Mouse (Mus musculus): Measurements from ENCODE around the gene Tap2. TPM values are rescaled to one million over a fixed set of nuclear protein-coding genes. Genes with fewer than 3 reads are reported as not detected.

The Tap2 gene
- total RNA-seq, 2 experiments from 2014 or later = 7.0 to 7.8 TPM

DNA sequence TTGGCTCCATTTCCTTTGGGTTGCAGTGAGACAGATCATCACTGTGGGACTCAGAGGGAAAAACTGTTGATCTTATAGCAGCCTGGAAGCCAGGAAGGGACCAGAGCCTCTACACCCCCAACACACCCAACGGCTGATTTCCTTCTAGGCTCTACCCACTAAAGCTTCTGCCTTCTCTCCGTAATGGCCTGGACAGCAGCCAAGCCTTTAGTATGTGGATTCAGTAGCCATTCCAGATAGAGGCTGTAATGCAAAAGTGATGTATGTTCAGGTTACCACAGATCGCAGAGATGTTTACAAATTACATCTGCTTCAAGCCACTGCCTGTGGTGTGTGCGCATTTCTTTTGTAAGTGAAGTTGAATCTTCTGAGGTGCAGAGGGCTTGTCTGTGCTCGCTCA lies 57.2 kb downstream of the Tap2 start:
- no peak overlapping the region for H3K4me3 ChIP-seq
- no peak overlapping the region for H3K27ac ChIP-seq
- TF ChIP-seq CTCF (IDR thresholded peaks at IDR 0.05) = no peak
- no peak for DNase-seq (ENCODE audit: extremely low spot score in 1 of 2, low spot score in 2 of 2)
- intact Hi-C loops (cut with DNase I) = loop anchor here (5.0 kb wide), 1 partner anchor 47 kb away; the partner anchor contains the start of gene H2-Eb1

DNA sequence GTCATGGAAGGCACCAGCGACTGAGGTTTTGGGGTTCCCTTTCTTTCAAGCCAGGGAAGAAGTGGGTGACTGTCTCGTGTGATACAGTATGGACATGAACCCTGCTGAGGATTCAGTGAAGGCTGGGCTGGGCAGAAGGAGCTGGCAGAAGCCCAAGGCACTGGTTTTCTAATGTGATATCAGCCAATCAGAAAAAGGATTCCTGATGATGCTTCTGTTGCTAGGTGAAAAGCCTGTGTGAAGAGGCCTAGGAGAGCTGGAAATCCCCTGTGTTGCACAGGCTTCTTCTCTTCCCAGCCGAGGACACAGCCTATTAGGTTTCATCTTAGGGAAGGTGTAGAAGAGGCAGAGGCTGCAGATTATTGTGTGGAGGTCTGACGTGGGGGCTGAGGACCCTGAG lies 58.2 kb downstream of the Tap2 start:
- intact Hi-C loops (cut with DNase I) = loop anchor here (5.0 kb wide), 1 partner anchor 46 kb away; the partner anchor contains the start of gene H2-Eb1

DNA sequence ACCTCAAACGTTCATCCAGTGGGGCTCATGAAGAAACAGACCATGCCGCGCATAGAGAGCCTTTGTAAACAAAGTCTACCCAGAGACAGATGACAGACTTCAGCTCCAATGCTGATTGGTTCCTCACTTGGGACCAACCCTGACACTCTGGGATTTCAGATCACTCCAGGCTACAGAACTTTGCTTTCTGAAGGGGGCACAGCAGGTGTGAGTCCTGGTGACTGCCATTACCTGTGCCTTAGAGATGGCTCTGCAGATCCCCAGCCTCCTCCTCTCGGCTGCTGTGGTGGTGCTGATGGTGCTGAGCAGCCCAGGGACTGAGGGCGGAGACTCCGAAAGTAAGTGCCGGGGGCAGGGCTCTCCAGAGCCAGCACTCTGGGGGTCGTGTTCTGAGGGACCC lies 59.7 kb downstream of the Tap2 start:
- peak overlapping the region; percentile 45 for H3K4me3 ChIP-seq
- no peak for TF ChIP-seq CTCF (IDR thresholded peaks at IDR 0.05)
- DNase-seq (ENCODE audit: extremely low spot score in 1 of 2, low spot score in 2 of 2) = peak; percentile 65 to 67
- no peak overlapping the region for H3K27ac ChIP-seq
- intact Hi-C loops (cut with DNase I) = loop anchor here (5.0 kb wide), 1 partner anchor 44 kb away; the partner anchor contains the start of gene H2-Eb1

More for the DNA sequence above, 58.2 kb downstream of the Tap2 start:
- Histone ChIP-seq H3K27ac (no peak overlapping the region), H3K4me3 (no peak overlapping the region)
- DNase-seq (ENCODE audit: extremely low spot score in 1 of 2, low spot score in 2 of 2) = peak; percentile 54 to 57
- TF ChIP-seq CTCF (IDR thresholded peaks at IDR 0.05) = no peak

DNA sequence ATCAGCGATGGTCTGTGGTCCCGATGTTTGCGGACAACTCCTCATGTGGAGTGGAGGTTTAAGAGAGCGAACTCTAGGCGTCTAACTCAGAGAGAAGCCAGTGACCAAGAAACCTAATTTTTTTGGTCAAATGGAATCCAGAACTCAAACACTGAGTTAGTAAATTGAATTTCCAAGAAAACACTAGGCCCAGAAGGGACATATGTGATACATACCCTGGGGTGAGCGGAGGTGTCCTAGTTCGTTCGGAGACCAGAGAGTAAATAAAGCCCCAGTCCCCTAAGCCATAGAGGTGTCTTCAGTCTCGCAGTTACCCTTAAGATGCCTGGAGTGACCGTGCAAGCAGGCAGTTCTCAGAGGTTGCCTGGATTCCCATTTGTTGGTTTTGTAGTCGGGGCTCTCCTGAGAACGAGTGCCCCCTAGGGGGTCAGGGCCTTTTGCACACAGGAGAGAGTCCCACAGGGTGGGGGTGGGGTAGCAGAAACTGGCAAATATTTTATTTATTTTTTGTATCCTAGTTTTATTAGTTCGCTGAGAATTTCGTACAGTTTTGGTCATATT lies 60.6 kb downstream of the Tap2 start:
- no peak for DNase-seq (ENCODE audit: extremely low spot score in 1 of 2, low spot score in 2 of 2)
- TF ChIP-seq CTCF (IDR thresholded peaks at IDR 0.05) = no peak; the same call in none of the 2 replicates
- Histone ChIP-seq H3K27ac (no peak overlapping the region), H3K4me3 (no peak overlapping the region)
- intact Hi-C loops (cut with DNase I) = loop anchor here (5.0 kb wide), 1 partner anchor 43 kb away; the partner anchor contains the start of gene H2-Eb1

DNA sequence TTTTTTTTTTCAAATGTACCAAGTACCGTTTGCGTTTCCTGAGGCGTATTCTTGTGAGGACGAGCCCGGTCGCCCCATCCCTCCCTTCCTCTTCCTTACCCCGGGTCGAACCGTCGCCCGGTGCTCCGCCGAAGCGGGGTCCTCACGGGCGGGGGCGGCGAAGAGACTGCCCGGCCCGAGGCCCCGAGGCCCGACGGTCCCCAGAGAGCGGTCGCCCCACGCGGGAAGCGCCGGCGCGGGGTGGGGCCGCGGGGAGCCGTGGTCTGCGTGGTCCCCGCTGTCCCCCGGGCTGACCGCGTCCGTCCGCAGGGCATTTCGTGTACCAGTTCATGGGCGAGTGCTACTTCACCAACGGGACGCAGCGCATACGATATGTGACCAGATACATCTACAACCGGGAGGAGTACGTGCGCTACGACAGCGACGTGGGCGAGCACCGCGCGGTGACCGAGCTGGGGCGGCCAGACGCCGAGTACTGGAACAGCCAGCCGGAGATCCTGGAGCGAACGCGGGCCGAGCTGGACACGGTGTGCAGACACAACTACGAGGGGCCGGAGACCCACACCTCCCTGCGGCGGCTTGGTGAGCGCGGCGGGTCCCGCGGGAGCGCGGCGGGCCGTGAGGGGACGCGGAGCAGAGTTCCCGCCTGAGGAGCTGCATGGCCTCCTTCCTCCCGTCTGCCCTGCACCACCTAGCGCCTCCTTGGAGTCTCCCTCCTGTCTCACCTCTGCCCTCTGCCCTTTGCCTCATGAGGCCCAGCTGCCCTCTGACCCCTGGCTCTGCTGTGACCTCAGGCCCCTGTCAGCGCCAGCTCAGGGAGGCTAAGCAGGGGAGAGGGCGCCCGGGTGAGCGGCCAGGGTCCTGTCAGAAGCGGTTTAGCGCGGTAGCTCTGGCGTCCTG lies 61.4 kb downstream of the Tap2 start:
- no peak for DNase-seq (ENCODE audit: extremely low spot score in 1 of 2, low spot score in 2 of 2)
- intact Hi-C loops (cut with DNase I) = loop anchor here (5.0 kb wide), 1 partner anchor 43 kb away; the partner anchor contains the start of gene H2-Eb1

More for the DNA sequence above, 61.4 kb downstream of the Tap2 start:
- TF ChIP-seq CTCF (IDR thresholded peaks at IDR 0.05) = no peak
- Histone ChIP-seq H3K4me3 (peak overlapping the region; percentile 35), H3K27ac (no peak overlapping the region)

Other genes with a start within 250 kb of the Tap2 start
- 10 to 100 TPM; 74.6 to 82.7 TPM for gene Vps52, start 247.7 kb upstream of the Tap2 start, total RNA-seq (2021)
- 100 to 1,000 TPM; 311 to 327 TPM for gene Rps18, start 247.5 kb upstream of the Tap2 start, total RNA-seq (2021)
- gene H2-K1, start 203.2 kb upstream of the Tap2 start, total RNA-seq (2021) = 10 to 100 TPM; 19.7 to 23.5 TPM
- gene Ring1, start 178.8 kb upstream of the Tap2 start, total RNA-seq (2021) = 10 to 100 TPM; 34.8 to 44.9 TPM
- gene H2-Ke6, start 175.5 kb upstream of the Tap2 start, total RNA-seq (2021) = 10 to 100 TPM; 34.4 to 41.2 TPM
- gene Slc39a7, start 171.8 kb upstream of the Tap2 start, total RNA-seq (2021) = 100 to 1,000 TPM in 1 of 2 experiments, 10 to 100 TPM in 1; 98.6 to 104 TPM
- gene Rxrb, start 171.7 kb upstream of the Tap2 start, total RNA-seq (2021) = 10 to 100 TPM; 84.7 to 86.2 TPM
- 10 to 100 TPM; 11.3 to 15.2 TPM for gene Col11a2, start 164.1 kb upstream of the Tap2 start, total RNA-seq (2021)
- gene H2-Oa, start 111.2 kb upstream of the Tap2 start, total RNA-seq (2021) = under 1 TPM in 1 of 2 experiments, not detected in 1; 0.47 TPM
- gene H2-DMa, start 84.0 kb upstream of the Tap2 start, total RNA-seq (2021) = 10 to 100 TPM; 23.3 to 28.2 TPM
- gene Brd2, start 80.9 kb upstream of the Tap2 start, total RNA-seq (2021) = 100 to 1,000 TPM; 177 to 179 TPM
- under 1 TPM; 0.56 to 0.59 TPM for gene H2-DMb2, start 60.2 kb upstream of the Tap2 start, total RNA-seq (2021)
- gene H2-DMb1, start 50.5 kb upstream of the Tap2 start, total RNA-seq (2021) = 1 to 10 TPM; 1.1 to 1.7 TPM
- gene Tap1, start 16.0 kb upstream of the Tap2 start, total RNA-seq (2021) = 1 to 10 TPM; 2.1 to 3.4 TPM
- 1 to 10 TPM; 1.1 to 2.0 TPM for gene Psmb9, start 15.8 kb upstream of the Tap2 start, total RNA-seq (2021)
- 1 to 10 TPM; 2.0 to 3.2 TPM for gene Psmb8, start 5.8 kb upstream of the Tap2 start, total RNA-seq (2021)
- gene H2-Ob, start 35.4 kb downstream of the Tap2 start, total RNA-seq (2021) = under 1 TPM; 0.16 to 0.18 TPM
- gene H2-Ab1, start 54.2 kb downstream of the Tap2 start, total RNA-seq (2021) = 1 to 10 TPM; 1.3 to 3.1 TPM
- gene H2-Aa, start 84.3 kb downstream of the Tap2 start, total RNA-seq (2021) = 1 to 10 TPM; 1.0 to 3.1 TPM
- 1 to 10 TPM; 1.1 to 2.1 TPM for gene H2-Eb1, start 102.3 kb downstream of the Tap2 start, total RNA-seq (2021)
- not detected for gene H2-Eb2, start 122.1 kb downstream of the Tap2 start, total RNA-seq (2021)
- gene Btnl2, start 151.3 kb downstream of the Tap2 start, total RNA-seq (2021) = under 1 TPM; 0.65 to 0.68 TPM
- gene Btnl1, start 173.6 kb downstream of the Tap2 start, total RNA-seq (2021) = not detected
- gene BC051142, start 195.3 kb downstream of the Tap2 start, total RNA-seq (2021) = 1 to 10 TPM; 2.5 to 4.4 TPM